Mouse (Mus musculus) testis, adult 2 months (tissue): ENCODE measurements around the gene Hscb.

Experiments used
- CTCF ChIP-seq: fragments of 200-500 bp; IDR thresholded peaks from 2 replicates; pipeline ENCODE4 v1.5.1; 2012; ENCODE audit warnings: low read depth, mild to moderate bottlenecking, inconsistent platforms, low read length, moderate library complexity; ENCODE audit not compliant: control insufficient read depth, insufficient read depth, insufficient replicate concordance
- POLR2A ChIP-seq: fragments of 200-500 bp; IDR thresholded peaks from 2 replicates; pipeline ENCODE4 v1.6.1; 2012; ENCODE audit warnings: low read depth, mild to moderate bottlenecking, inconsistent platforms, low read length, moderate library complexity; ENCODE audit not compliant: control insufficient read depth

GRCm38 (mm10) chr5:110779276-110779997, 60.1 kb downstream of the Hscb start:
- TF ChIP-seq CTCF (no peak), POLR2A (no peak)
